Mouse (Mus musculus) heart, postnatal 36 days (tissue): Measurements from ENCODE around the gene Troap. TPM values are rescaled to one million over a fixed set of nuclear protein-coding genes. Genes with fewer than 3 reads are reported as not detected.

Source experiments
- DNase-seq, 2 experiments: peaks; one replicate each; pipeline ENCODE4 v3.0.0; 2021 to 2022
- intact Hi-C: fragments of 180-260 bp; cut with DNase I; formaldehyde crosslinking; loops from one replicate; pipeline ENCODE4 v1.15.1; 2025
- total RNA-seq, 2 experiments: library from RNA; stranded (reverse); gene quantifications; 2 replicates each; pipeline ENCODE4 v1.2.3; 2021

Troap gene
- total RNA-seq, 2 experiments from 2014 or later = 0.33 to 0.49 TPM

GRCm38 (mm10) chr15:99083258-99083657 is 8.9 kb downstream of the Troap start:
- peak in 1 of 2 experiments; percentile 46 for DNase-seq

GRCm38 (mm10) chr15:99083867-99084557 is 9.6 kb downstream of the Troap start:
- intact Hi-C loops = loop anchor here (1.0 to 5.0 kb wide), 3 partner anchors 53 to 183 kb away; no protein-coding TSS in a partner anchor
- DNase-seq = no peak

More at GRCm38 (mm10) chr15:99083258-99083657, 8.9 kb downstream of the Troap start:
- intact Hi-C loops = loop anchor here (1.0 to 5.0 kb wide), 3 partner anchors 54 to 184 kb away; no protein-coding TSS in a partner anchor

GRCm38 (mm10) chr15:99084618-99085017 is 10.2 kb downstream of the Troap start:
- intact Hi-C loops = loop anchor here (5.0 kb wide), 2 partner anchors 53 to 183 kb away; no protein-coding TSS in a partner anchor
- DNase-seq = no peak

- DNase-seq = no peak
- intact Hi-C loops = no loop called here
Observed at GRCm38 (mm10) chr15:99085997-99086396, 11.6 kb downstream of the Troap start.

- intact Hi-C loops = loop anchor here (2.0 kb wide), 1 partner anchor 37 kb away; no protein-coding TSS in a partner anchor
- DNase-seq = no peak
Observed at GRCm38 (mm10) chr15:99087253-99088075, 13.1 kb downstream of the Troap start, which contains the start of gene C1ql4. C1ql4 (minus strand) TSS chr15:99087817.

GRCm38 (mm10) chr15:99088292-99088691 is 13.9 kb downstream of the Troap start:
- peak; percentile 81 to 83 for DNase-seq

GRCm38 (mm10) chr15:99089069-99089468 is 14.7 kb downstream of the Troap start:
- intact Hi-C loops = loop anchor here (2.0 kb wide), 1 partner anchor 38 kb away; no protein-coding TSS in a partner anchor

More at GRCm38 (mm10) chr15:99088292-99088691, 13.9 kb downstream of the Troap start:
- intact Hi-C loops = loop anchor here (2.0 kb wide), 1 partner anchor 37 kb away; no protein-coding TSS in a partner anchor

GRCm38 (mm10) chr15:99092870-99093269 is 18.5 kb downstream of the Troap start, which contains the start of gene Dnajc22:
Dnajc22 (plus strand) TSS chr15:99093170.
- DNase-seq = no peak

More at GRCm38 (mm10) chr15:99089069-99089468, 14.7 kb downstream of the Troap start:
- no peak for DNase-seq

GRCm38 (mm10) chr15:99093291-99094258 is 19.2 kb downstream of the Troap start:
- intact Hi-C loops = no loop called here
- DNase-seq = peak; percentile 41 to 52

More at GRCm38 (mm10) chr15:99092870-99093269, 18.5 kb downstream of the Troap start, which contains the start of gene Dnajc22:
- intact Hi-C loops = no loop called here

- intact Hi-C loops = no loop called here
- DNase-seq = no peak
Observed at GRCm38 (mm10) chr15:99094631-99095270, 20.4 kb downstream of the Troap start.

GRCm38 (mm10) chr15:99095356-99095755 is 21.0 kb downstream of the Troap start:
- intact Hi-C loops = no loop called here
- no peak for DNase-seq

GRCm38 (mm10) chr15:99096061-99096793 is 21.9 kb downstream of the Troap start:
- DNase-seq = no peak
- intact Hi-C loops = no loop called here

- intact Hi-C loops = no loop called here
- DNase-seq = peak in 1 of 2 experiments; percentile 34
Observed at GRCm38 (mm10) chr15:99096831-99097500, 22.6 kb downstream of the Troap start.

GRCm38 (mm10) chr15:99097840-99098492 is 23.6 kb downstream of the Troap start:
- DNase-seq = peak; percentile 41 to 48
- intact Hi-C loops = no loop called here

GRCm38 (mm10) chr15:99098493-99098861 is 24.1 kb downstream of the Troap start:
- intact Hi-C loops = no loop called here
- DNase-seq = no peak

GRCm38 (mm10) chr15:99099139-99099556 is 24.8 kb downstream of the Troap start:
- intact Hi-C loops = no loop called here
- DNase-seq = peak; percentile 64 to 67

- no peak for DNase-seq
- intact Hi-C loops = loop anchor here (5.0 kb wide), 1 partner anchor 92 kb away; no protein-coding TSS in a partner anchor
Observed at GRCm38 (mm10) chr15:99099984-99100383, 25.6 kb downstream of the Troap start.
